Mouse (Mus musculus) hindbrain, embryonic 14.5 days (tissue): Measurements from ENCODE around the gene Hipk2. TPM values are rescaled to one million over a fixed set of nuclear protein-coding genes. Genes with fewer than 3 reads are reported as not detected.

Experiments
- ATAC-seq: fragments of 200-750 bp; cut with Nextera tagmentation; 2 replicates; pipeline ENCODE4 v1.8.0; 2017; ENCODE audit warnings: moderate number of reproducible peaks, mild to moderate bottlenecking, moderate TSS enrichment, moderate library complexity; ENCODE audit not compliant: low FRiP score
- DNase-seq: peaks from one replicate; pipeline ENCODE4 v3.0.0-alpha.2; 2015; ENCODE audit warnings: low spot score
- H3K27ac ChIP-seq: fragments of 300-500 bp; sonication (generic); 2 replicates; pipeline ENCODE4 v1.5.1; 2014; ENCODE audit warnings: mild to moderate bottlenecking, moderate library complexity
- H3K27me3 ChIP-seq: fragments of 300-500 bp; sonication (generic); 2 replicates; pipeline ENCODE4 v1.6.1; 2014; ENCODE audit warnings: mild to moderate bottlenecking, low read length, mixed read lengths; ENCODE audit not compliant: control insufficient read depth, insufficient read depth
- H3K36me3 ChIP-seq: fragments of 300-500 bp; sonication (generic); replicated peaks from 2 replicates; pipeline ENCODE4 v1.6.1; 2014; ENCODE audit not compliant: control insufficient read depth, insufficient read depth
- H3K4me1 ChIP-seq: fragments of 300-500 bp; sonication (generic); replicated peaks from 2 replicates; pipeline ENCODE4 v1.6.1; 2014; ENCODE audit warnings: antibody characterized with exemption, low read length, mixed read lengths; ENCODE audit not compliant: control insufficient read depth, insufficient read depth
- H3K4me2 ChIP-seq: fragments of 300-500 bp; sonication (generic); replicated peaks from 2 replicates; pipeline ENCODE4 v1.6.1; 2014; ENCODE audit warnings: mild to moderate bottlenecking, moderate library complexity
- H3K4me3 ChIP-seq: fragments of 300-500 bp; sonication (generic); replicated peaks from 2 replicates; pipeline ENCODE4 v1.5.1; 2014; ENCODE audit warnings: mild to moderate bottlenecking, low read length
- H3K9ac ChIP-seq: fragments of 300-500 bp; sonication (generic); 2 replicates; pipeline ENCODE4 v1.6.1; 2014
- H3K9me3 ChIP-seq: fragments of 300-500 bp; sonication (generic); 2 replicates; pipeline ENCODE4 v1.6.1; 2016; ENCODE audit warnings: low read length; ENCODE audit not compliant: control insufficient read depth
- WGBS: fragments of 180-500 bp; shearing (Covaris S2); extraction: QIAGEN DNeasy Blood & Tissue Kit; methylation state at CpG from one replicate; pipeline ENCODE4 v1.1.7; 2014; 5-methylcytosine and 5-hydroxymethylcytosine counted together
- polyA plus RNA-seq: library from polyadenylated mRNA; unstranded; fragments of >200 nt; fragmentation: Nextera tagmentation; extraction: Ambion mirVana; gene quantifications from 2 replicates; pipeline ENCODE4 v1.2.1, GENCODE M21; 2014

The Hipk2 gene
- polyA plus RNA-seq, 1 experiment from 2014 or later: 36.9 TPM

GRCm38 (mm10) chr6:38892017-38892416 lies 16.1 kb upstream of the Hipk2 start:
- 84% methylated on average over 2 of the region's 2 CpGs for WGBS
- H3K4me3 ChIP-seq: no peak overlapping the region

GRCm38 (mm10) chr6:38889156-38889555 lies 13.2 kb upstream of the Hipk2 start:
- Histone ChIP-seq H3K4me2 (no peak overlapping the region), H3K27ac (no peak overlapping the region), H3K27me3 (no peaks in the 10 kb centered on the region), H3K36me3 (no peaks in the 10 kb centered on the region), H3K9me3 (no peaks in the 10 kb centered on the region), H3K9ac (no peak overlapping the region), H3K4me1 (no peaks in the 10 kb centered on the region), H3K4me3 (no peak overlapping the region)
- DNase-seq: no peak
- no peak for ATAC-seq
- 79% methylated on average over 6 of the region's 6 CpGs for WGBS

More at GRCm38 (mm10) chr6:38892017-38892416, 16.1 kb upstream of the Hipk2 start:
- Histone ChIP-seq H3K4me2 (no peak overlapping the region), H3K36me3 (no peaks in the 10 kb centered on the region), H3K9me3 (no peaks in the 10 kb centered on the region), H3K9ac (no peak overlapping the region), H3K27me3 (no peaks in the 10 kb centered on the region), H3K27ac (no peak overlapping the region), H3K4me1 (no peaks in the 10 kb centered on the region)
- DNase-seq (no peak), ATAC-seq (no peak)

- WGBS: 85% methylated on average over 4 of the region's 4 CpGs
- Histone ChIP-seq H3K9ac (no peak overlapping the region), H3K27me3 (no peaks in the 10 kb centered on the region), H3K27ac (no peak overlapping the region), H3K4me3 (no peak overlapping the region), H3K9me3 (no peaks in the 10 kb centered on the region), H3K36me3 (no peaks in the 10 kb centered on the region), H3K4me1 (no peaks in the 10 kb centered on the region), H3K4me2 (no peak overlapping the region)
- ATAC-seq (no peak), DNase-seq (no peak)
These were observed 11.5 kb upstream of the Hipk2 start for GRCm38 (mm10) chr6:38887436-38887835.

- Histone ChIP-seq H3K27ac (no peak overlapping the region), H3K9ac (no peak overlapping the region)
- no peak for ATAC-seq
These were observed 9.2 kb upstream of the Hipk2 start for GRCm38 (mm10) chr6:38885132-38885531.

GRCm38 (mm10) chr6:38884482-38884881 lies 8.5 kb upstream of the Hipk2 start:
- Histone ChIP-seq H3K27me3 (no peaks in the 10 kb centered on the region), H3K4me1 (no peaks in the 10 kb centered on the region), H3K27ac (no peak overlapping the region), H3K36me3 (no peaks in the 10 kb centered on the region), H3K9me3 (no peaks in the 10 kb centered on the region), H3K4me2 (no peak overlapping the region), H3K4me3 (no peak overlapping the region), H3K9ac (no peak overlapping the region)
- DNase-seq (no peak), ATAC-seq (no peak)
- WGBS: 81% methylated on average over 3 of the region's 3 CpGs

More at GRCm38 (mm10) chr6:38885132-38885531, 9.2 kb upstream of the Hipk2 start:
- Histone ChIP-seq H3K4me3 (no peak overlapping the region), H3K27me3 (no peaks in the 10 kb centered on the region), H3K36me3 (no peaks in the 10 kb centered on the region), H3K4me2 (no peak overlapping the region), H3K4me1 (no peaks in the 10 kb centered on the region), H3K9me3 (no peaks in the 10 kb centered on the region)
- WGBS: 64% methylated on average over 1 of the region's 1 CpGs
- DNase-seq: no peak

DNA sequence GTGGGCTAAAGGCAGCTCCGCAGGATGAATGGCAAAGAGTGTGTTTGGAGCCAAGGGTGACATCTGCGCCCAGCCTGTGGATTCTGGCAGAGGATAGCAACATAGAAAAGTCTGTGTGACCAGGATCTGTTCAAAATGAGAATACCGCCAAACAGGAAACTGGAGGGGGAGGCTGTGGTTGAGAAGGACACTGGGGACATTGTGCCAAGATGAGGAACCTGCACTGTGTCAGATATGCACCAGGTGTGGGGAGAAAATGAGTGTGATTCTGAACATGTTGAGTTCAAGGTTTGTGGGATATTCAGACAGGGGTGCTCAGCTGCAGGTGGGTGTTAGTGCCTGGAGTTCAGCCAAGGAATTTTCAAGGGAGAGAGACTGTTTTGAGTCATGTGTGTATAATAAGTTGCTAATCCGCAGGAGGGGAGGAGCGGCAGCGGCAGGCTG lies 6.8 kb upstream of the Hipk2 start:
- 62% methylated on average over 6 of the region's 6 CpGs for WGBS
- Histone ChIP-seq H3K27ac (no peak overlapping the region), H3K4me3 (no peak overlapping the region), H3K9me3 (no peaks in the 10 kb centered on the region), H3K4me1 (no peaks in the 10 kb centered on the region), H3K36me3 (no peaks in the 10 kb centered on the region), H3K9ac (no peak overlapping the region), H3K27me3 (no peaks in the 10 kb centered on the region), H3K4me2 (no peak overlapping the region)
- ATAC-seq (no peak), DNase-seq (no peak)

- Histone ChIP-seq H3K27me3 (no peaks in the 10 kb centered on the region), H3K9me3 (no peaks in the 10 kb centered on the region), H3K36me3 (no peaks in the 10 kb centered on the region), H3K4me1 (0 out of 2 replicates have a peak, but pooled peaks cover 4% of the 10 kb centered on the region), H3K9ac (no peak overlapping the region), H3K27ac (no peak overlapping the region), H3K4me2 (no peak overlapping the region), H3K4me3 (no peak overlapping the region)
- WGBS: 72% methylated on average over 6 of the region's 6 CpGs
- no peak for ATAC-seq
- no peak for DNase-seq
These were observed 6.0 kb upstream of the Hipk2 start for GRCm38 (mm10) chr6:38881975-38882374.

DNA sequence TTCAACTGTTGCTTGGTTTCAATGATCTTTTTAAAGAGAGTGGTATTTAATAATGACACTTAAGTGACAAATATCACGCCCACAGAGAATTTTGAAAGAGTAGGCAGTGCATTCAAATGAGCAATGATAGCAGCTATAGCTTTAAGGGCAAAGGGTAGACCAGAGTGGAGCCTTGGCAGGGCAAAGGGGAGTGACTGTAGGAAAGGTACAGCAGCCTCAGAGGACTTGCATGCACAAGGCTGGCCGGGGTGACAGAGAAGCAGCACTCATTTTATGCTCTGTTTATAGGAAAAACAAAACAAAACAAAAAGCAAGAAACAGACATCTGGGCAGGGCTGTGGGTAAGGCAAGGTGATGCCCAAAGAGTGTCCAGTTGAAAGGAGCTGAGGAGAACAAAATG lies 5.5 kb upstream of the Hipk2 start:
- DNase-seq (no peak), ATAC-seq (no peak)
- Histone ChIP-seq H3K4me2 (no peak overlapping the region), H3K27me3 (no peaks in the 10 kb centered on the region), H3K9ac (no peak overlapping the region), H3K9me3 (no peaks in the 10 kb centered on the region), H3K27ac (no peak overlapping the region), H3K4me1 (0 out of 2 replicates have a peak, but pooled peaks cover 7% of the 10 kb centered on the region), H3K36me3 (no peaks in the 10 kb centered on the region), H3K4me3 (no peak overlapping the region)
- 70% methylated on average over 2 of the region's 2 CpGs for WGBS

DNA sequence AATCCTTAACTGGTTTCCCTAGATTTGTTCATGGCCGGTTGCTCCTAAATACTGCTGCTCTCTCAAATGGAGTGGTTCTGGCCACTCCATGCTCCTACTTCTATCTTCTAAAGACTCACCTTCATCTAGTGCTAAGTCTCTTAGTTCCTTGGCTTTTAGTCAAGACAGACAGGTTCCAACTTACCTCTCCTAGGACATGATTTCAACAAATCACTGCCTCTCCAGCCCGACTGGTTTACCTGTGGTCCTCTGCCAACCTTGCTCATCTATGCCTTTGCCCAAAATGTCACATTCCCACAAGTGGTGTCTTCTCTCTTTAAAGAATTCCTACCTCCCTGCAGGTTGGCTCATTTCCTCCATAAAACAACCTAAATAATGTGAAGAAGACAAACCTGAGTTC lies 1.7 kb upstream of the Hipk2 start:
- Histone ChIP-seq H3K9me3 (no peaks in the 10 kb centered on the region), H3K36me3 (no peaks in the 10 kb centered on the region), H3K27ac (no peak overlapping the region), H3K27me3 (no peaks in the 10 kb centered on the region), H3K4me2 (no peak overlapping the region), H3K9ac (no peak overlapping the region), H3K4me3 (no peak overlapping the region), H3K4me1 (peaks cover 18% of the 10 kb centered on the region)
- no peak for ATAC-seq
- 100% methylated on average over 2 of the region's 2 CpGs for WGBS
- no peak for DNase-seq
